Mouse (Mus musculus) testis, adult 2 months (tissue): ENCODE results near the gene Unc5a.

ENCODE experiments used
- CTCF ChIP-seq: fragments of 200-500 bp; IDR thresholded peaks from 2 replicates; pipeline ENCODE4 v1.5.1; 2012; ENCODE audit warnings: low read depth, mild to moderate bottlenecking, inconsistent platforms, low read length, moderate library complexity; ENCODE audit not compliant: control insufficient read depth, insufficient read depth, insufficient replicate concordance
- POLR2A ChIP-seq: fragments of 200-500 bp; IDR thresholded peaks from 2 replicates; pipeline ENCODE4 v1.6.1; 2012; ENCODE audit warnings: low read depth, mild to moderate bottlenecking, inconsistent platforms, low read length, moderate library complexity; ENCODE audit not compliant: control insufficient read depth

GRCm38 (mm10) chr13:54955695-54956471, 6.7 kb downstream of the Unc5a start:
- TF ChIP-seq CTCF (no peak), POLR2A (no peak)
